Mouse (Mus musculus) liver, embryonic 16.5 days (tissue): ENCODE data around the gene Bcl2l12. TPM values are rescaled to one million over a fixed set of nuclear protein-coding genes. Genes with fewer than 3 reads are reported as not detected.
A peak's percentile ranks its signal among the peaks of the same experiment; 100 is the strongest.

Source experiments
- ATAC-seq: fragments of 200-750 bp; cut with Nextera tagmentation; 2 replicates; pipeline ENCODE4 v1.8.0; 2017; ENCODE audit warnings: low read depth, mild to moderate bottlenecking, moderate number of reproducible peaks, moderate library complexity
- H3K27ac ChIP-seq: fragments of 300-500 bp; sonication (generic); 2 replicates; pipeline ENCODE4 v1.5.1; 2014; ENCODE audit warnings: mild to moderate bottlenecking, low read length
- H3K27me3 ChIP-seq: fragments of 300-500 bp; sonication (generic); 2 replicates; pipeline ENCODE4 v1.6.1; 2014; ENCODE audit warnings: low read depth, low read length, mixed read lengths; ENCODE audit not compliant: control insufficient read depth, insufficient read depth
- H3K36me3 ChIP-seq: fragments of 300-500 bp; sonication (generic); 2 replicates; pipeline ENCODE4 v1.6.1; 2014; ENCODE audit warnings: mild to moderate bottlenecking; ENCODE audit not compliant: control insufficient read depth, insufficient read depth
- H3K4me1 ChIP-seq: fragments of 300-500 bp; sonication (generic); 2 replicates; pipeline ENCODE4 v1.6.1; 2014; ENCODE audit warnings: low read depth, low read length, mixed read lengths; ENCODE audit not compliant: control insufficient read depth
- H3K4me2 ChIP-seq: fragments of 300-500 bp; sonication (generic); 2 replicates; pipeline ENCODE4 v1.6.1; 2014; ENCODE audit warnings: low read depth, low read length, mixed read lengths
- H3K4me3 ChIP-seq: fragments of 300-500 bp; sonication (generic); 2 replicates; pipeline ENCODE4 v1.5.1; 2014; ENCODE audit warnings: low read depth, mild to moderate bottlenecking, low read length
- H3K9ac ChIP-seq: fragments of 300-500 bp; sonication (generic); 2 replicates; pipeline ENCODE4 v1.6.1; 2014; ENCODE audit warnings: low read depth, low read length
- H3K9me3 ChIP-seq: fragments of 300-500 bp; sonication (generic); replicated peaks from 2 replicates; pipeline ENCODE4 v1.6.1; 2016; ENCODE audit warnings: low read length; ENCODE audit not compliant: control insufficient read depth
- WGBS: fragments of 180-500 bp; shearing (Covaris S2); extraction: QIAGEN DNeasy Blood & Tissue Kit; methylation state at CpG from one replicate; pipeline ENCODE4 v1.1.7; 2014; ENCODE audit not compliant: insufficient replicate concordance; 5-methylcytosine and 5-hydroxymethylcytosine counted together
- polyA plus RNA-seq: library from polyadenylated mRNA; unstranded; fragments of >200 nt; fragmentation: Nextera tagmentation; extraction: Ambion mirVana; gene quantifications from 2 replicates; pipeline ENCODE4 v1.2.1, GENCODE M21; 2015

The Bcl2l12 gene
- polyA plus RNA-seq, 1 experiment from 2014 or later, result 12.2 TPM

GRCm38 (mm10) chr7:44960512-44960910 is 38.0 kb downstream of the Bcl2l12 start:
- Histone ChIP-seq H3K36me3 (no peaks in the 10 kb centered on the region), H3K9ac (no peak overlapping the region), H3K9me3 (no peaks in the 10 kb centered on the region), H3K4me3 (no peak overlapping the region), H3K27me3 (peaks cover 2% of the 10 kb centered on the region; the same call in 1 of the 2 replicates), H3K4me2 (no peak overlapping the region), H3K27ac (no peak overlapping the region), H3K4me1 (no peaks in the 10 kb centered on the region; the same call in 1 of the 2 replicates)
- 79% methylated on average over 13 of the region's 13 CpGs for WGBS
- ATAC-seq, result no peak

DNA sequence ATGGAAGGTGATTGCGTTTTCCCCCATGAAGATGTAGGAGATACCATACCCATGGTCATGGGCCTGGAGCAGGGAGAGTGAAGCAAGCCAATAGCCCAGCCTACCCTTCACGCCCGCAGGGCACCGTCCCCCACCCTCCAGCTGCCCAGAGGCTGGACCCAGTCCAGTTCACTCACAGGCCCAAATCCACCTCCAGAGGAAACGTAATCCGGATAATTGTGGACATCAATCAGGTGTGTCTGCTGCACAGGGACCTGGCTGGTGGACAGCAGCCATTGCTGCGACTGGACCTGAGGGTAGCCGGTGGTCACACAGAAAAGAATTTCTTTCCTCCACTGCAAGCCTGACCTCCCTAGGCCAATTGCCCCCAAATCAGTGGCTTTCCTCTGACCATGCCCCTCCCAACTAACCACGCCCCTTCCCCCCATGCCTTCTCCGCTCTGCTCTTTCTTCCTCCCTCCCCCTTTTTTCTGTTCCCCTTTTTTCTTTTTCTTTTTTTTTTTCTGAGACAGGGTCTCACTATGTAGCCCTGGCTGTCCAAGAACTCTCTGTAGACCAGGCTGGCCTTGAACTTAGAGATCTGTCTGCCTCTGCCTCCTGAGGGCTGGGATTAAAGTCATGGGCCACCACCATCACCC is 38.5 kb downstream of the Bcl2l12 start:
- Histone ChIP-seq H3K27me3 (peaks cover 2% of the 10 kb centered on the region; the same call in 1 of the 2 replicates), H3K4me2 (no peak overlapping the region), H3K9ac (no peak overlapping the region), H3K4me1 (no peaks in the 10 kb centered on the region; the same call in 1 of the 2 replicates), H3K36me3 (no peaks in the 10 kb centered on the region), H3K9me3 (no peaks in the 10 kb centered on the region), H3K27ac (no peak overlapping the region), H3K4me3 (no peak overlapping the region)
- 58% methylated on average over 10 of the region's 10 CpGs for WGBS
- no peak for ATAC-seq

DNA sequence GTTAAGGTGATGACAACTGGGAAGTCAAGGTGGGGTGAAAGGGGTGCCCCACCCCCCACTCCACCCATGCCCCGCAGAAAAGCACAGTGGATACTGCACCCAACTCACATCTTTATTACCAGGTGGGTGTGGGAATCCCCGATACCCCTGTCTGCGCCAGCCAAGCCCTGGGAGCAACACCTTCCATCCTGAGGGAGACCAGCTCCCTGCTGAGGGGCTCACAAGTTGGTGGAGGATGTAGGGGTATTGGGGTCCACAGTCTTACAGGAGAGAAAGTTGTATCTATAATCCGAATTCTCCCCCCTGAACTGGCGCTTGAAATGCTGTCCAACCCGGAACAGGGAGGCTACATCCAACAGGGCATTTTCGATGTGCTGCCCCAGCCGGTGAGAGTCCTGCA is 39.2 kb downstream of the Bcl2l12 start:
- H3K4me2 ChIP-seq, result no peak overlapping the region
- 60% methylated on average over 8 of the region's 8 CpGs for WGBS
- no peaks in the 10 kb centered on the region for H3K36me3 ChIP-seq
- no peaks in the 10 kb centered on the region; the same call in 1 of the 2 replicates for H3K4me1 ChIP-seq
- peaks cover 2% of the 10 kb centered on the region; the same call in 1 of the 2 replicates for H3K27me3 ChIP-seq
- no peak overlapping the region for H3K27ac ChIP-seq
- H3K9me3 ChIP-seq, result no peaks in the 10 kb centered on the region
- no peak overlapping the region for H3K4me3 ChIP-seq
- ATAC-seq, result no peak
- H3K9ac ChIP-seq, result no peak overlapping the region

DNA sequence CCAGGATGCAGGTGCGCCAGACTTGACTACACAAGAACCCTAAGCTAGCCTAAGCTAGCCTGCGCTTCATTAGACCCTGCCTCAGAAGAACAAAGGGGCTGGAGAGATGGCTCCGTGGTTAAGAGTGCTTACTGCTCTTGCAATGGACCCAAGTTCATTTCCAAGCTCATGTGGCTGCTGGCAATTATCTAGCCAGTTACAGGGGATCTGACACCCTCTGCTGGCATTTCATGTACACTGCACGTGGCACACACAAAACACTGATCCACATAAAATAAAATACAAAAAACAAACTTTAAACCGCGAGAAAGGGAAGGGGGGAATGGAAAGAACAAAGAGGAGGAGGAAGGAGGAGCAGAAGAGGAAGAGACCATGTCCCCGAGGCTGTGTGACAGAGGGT is 40.3 kb downstream of the Bcl2l12 start:
- Histone ChIP-seq H3K36me3 (no peaks in the 10 kb centered on the region), H3K27ac (no peak overlapping the region), H3K4me1 (peaks cover under 1% of the 10 kb centered on the region), H3K4me3 (no peak overlapping the region), H3K9me3 (no peaks in the 10 kb centered on the region), H3K4me2 (no peak overlapping the region), H3K27me3 (peaks cover 2% of the 10 kb centered on the region; the same call in 1 of the 2 replicates), H3K9ac (no peak overlapping the region)
- whole genome bisulfite sequencing, result 27% methylated on average over 7 of the region's 7 CpGs
- peak; percentile 20; the same call in 1 of the 2 replicates for ATAC-seq

DNA sequence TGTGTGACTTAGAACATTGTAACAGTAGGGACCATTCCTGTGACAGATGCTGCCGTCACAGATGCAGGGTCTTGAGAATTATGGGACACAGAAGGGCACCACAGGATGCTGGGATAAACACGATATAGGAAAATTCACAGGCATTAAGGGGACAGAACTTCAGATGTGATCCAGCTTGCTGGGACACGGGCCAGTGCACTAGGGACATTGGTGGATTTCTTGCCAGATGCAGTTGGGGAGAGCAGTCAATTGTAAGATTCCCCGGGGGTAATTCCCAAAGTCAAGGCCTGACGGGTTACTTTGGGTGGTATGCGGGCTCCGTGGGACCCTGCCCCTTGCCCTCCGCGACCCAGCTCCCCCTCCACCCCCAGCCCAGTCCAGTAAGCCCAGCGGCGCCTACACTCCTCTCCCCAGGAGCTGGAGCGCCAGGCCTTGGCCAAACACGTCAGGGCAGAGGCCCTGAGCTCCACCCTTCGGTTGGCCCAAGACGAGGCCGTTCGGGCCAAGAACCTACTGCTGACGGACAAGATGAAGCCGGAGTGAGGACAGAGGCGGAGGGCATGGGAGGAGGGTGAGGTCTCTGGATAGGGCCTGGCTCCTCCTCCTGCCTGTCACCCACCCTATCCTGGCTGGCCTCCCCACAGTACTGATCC is 41.2 kb downstream of the Bcl2l12 start:
- H3K27me3 ChIP-seq, result peaks cover 2% of the 10 kb centered on the region; the same call in 1 of the 2 replicates
- H3K27ac ChIP-seq, result no peak overlapping the region
- 71% methylated on average over 20 of the region's 20 CpGs for WGBS
- no peak overlapping the region for H3K4me2 ChIP-seq
- peaks cover 9% of the 10 kb centered on the region for H3K4me1 ChIP-seq
- H3K4me3 ChIP-seq, result no peak overlapping the region
- no peak for ATAC-seq
- no peak overlapping the region for H3K9ac ChIP-seq
- no peaks in the 10 kb centered on the region for H3K36me3 ChIP-seq
- H3K9me3 ChIP-seq, result no peaks in the 10 kb centered on the region

DNA sequence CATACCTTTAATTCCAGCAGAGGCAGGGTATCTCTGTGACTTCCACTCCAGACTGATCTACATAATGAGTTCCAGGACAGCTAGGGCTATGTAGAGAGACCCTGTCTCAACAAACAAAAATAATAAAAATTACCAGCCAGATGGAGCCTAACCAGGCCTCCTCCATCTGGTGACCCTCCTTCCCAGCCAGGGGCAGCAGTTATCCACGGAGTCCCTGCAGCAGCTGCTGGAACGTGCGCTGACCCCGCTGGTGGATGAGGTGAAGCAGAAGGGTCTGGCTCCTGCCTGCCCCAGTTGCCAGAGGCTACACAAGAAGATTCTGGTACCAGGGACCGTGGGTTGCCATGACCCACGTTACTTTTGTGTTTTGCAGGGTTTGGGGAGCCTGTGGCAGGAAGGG is 42.2 kb downstream of the Bcl2l12 start:
- no peak overlapping the region for H3K4me2 ChIP-seq
- peaks cover 9% of the 10 kb centered on the region for H3K27me3 ChIP-seq
- ATAC-seq, result no peak
- H3K9ac ChIP-seq, result no peak overlapping the region
- H3K36me3 ChIP-seq, result no peaks in the 10 kb centered on the region
- no peak overlapping the region for H3K4me3 ChIP-seq
- H3K9me3 ChIP-seq, result no peaks in the 10 kb centered on the region
- H3K4me1 ChIP-seq, result peaks cover 18% of the 10 kb centered on the region
- H3K27ac ChIP-seq, result no peak overlapping the region
- 67% methylated on average over 6 of the region's 6 CpGs for WGBS

DNA sequence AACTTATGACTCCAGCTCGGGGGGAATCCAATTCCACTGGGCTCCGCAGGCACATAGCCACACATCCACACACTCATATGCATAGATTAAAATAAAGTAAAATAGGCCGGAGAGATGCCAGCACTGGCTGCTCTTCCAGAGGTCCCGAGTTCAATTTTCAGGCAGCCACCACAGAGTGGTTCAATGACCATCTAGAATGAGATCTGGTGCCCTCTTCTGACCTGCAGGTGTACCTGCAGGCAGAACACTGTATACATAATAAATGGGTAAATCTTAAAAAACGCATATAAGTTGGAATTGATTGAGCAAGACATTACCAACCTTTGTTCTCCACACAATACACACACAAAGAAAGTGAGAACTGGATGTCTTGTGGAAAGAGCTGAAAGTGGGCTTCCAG is 42.9 kb downstream of the Bcl2l12 start:
- Histone ChIP-seq H3K36me3 (no peaks in the 10 kb centered on the region), H3K4me3 (no peak overlapping the region), H3K9ac (no peak overlapping the region), H3K9me3 (no peaks in the 10 kb centered on the region), H3K27me3 (peaks cover 15% of the 10 kb centered on the region), H3K4me1 (peaks cover 18% of the 10 kb centered on the region), H3K27ac (no peak overlapping the region), H3K4me2 (no peak overlapping the region)
- ATAC-seq, result no peak
- WGBS, result 36% methylated on average over 5 of the region's 5 CpGs

DNA sequence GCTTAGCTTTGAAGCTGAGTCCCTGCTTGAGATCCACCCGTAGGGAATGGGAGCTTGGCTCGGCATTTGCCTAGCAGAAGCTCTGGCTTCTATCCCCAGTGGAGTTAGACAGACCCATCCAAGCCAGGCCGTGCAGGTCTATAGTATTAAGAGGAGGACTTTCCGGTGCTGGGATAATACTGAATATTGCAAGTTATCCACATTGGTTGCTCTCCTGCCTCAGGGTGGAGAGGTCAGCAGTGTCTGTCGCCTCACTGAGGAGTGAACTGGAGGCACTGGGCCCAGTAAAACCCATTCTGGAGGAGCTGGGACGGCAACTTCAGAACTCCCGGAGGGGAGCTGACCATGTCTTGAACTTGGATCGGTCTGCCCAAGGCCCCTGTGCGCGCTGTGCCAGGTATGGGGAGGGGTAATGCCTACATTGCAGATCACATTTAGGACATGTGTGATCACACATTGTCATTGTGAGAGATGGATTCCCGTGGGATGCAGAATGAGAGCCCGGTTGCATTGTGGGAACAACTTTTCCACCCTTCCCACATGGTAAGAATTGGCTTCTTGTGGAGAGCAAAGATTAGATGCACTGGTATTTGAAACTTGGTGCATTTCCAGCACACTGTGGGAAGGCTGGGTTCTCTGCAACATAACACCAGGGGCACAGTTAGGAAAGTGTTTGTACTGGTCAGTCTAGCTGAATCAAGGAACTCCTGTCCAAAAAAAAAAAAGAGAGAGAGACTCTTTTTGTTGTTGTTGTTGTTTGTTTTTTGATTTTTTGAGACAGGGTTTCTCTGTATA is 44.2 kb downstream of the Bcl2l12 start:
- Histone ChIP-seq H3K4me3 (no peak overlapping the region), H3K4me1 (peaks cover 18% of the 10 kb centered on the region), H3K27me3 (peaks cover 28% of the 10 kb centered on the region), H3K9me3 (no peaks in the 10 kb centered on the region), H3K4me2 (no peak overlapping the region), H3K9ac (no peak overlapping the region), H3K36me3 (no peaks in the 10 kb centered on the region), H3K27ac (no peak overlapping the region)
- ATAC-seq, result no peak
- WGBS, result 83% methylated on average over 12 of the region's 12 CpGs

- ATAC-seq, result no peak
- no peak overlapping the region for H3K4me2 ChIP-seq
- H3K27ac ChIP-seq, result no peak overlapping the region
- no peak overlapping the region for H3K9ac ChIP-seq
- peaks cover 18% of the 10 kb centered on the region for H3K4me1 ChIP-seq
- no peaks in the 10 kb centered on the region for H3K9me3 ChIP-seq
- 65% methylated on average over 14 of the region's 14 CpGs for WGBS
- H3K27me3 ChIP-seq, result peaks cover 27% of the 10 kb centered on the region
- no peaks in the 10 kb centered on the region for H3K36me3 ChIP-seq
- no peak overlapping the region for H3K4me3 ChIP-seq
Measured at GRCm38 (mm10) chr7:44953561-44953960, 45.0 kb downstream of the Bcl2l12 start.
